ENCODE assay signal across 10 mouse cellular contexts in genomic region chr19:25334360-25334759, GRCm38 (mm10).
DNase-seq lines count a peak whose midpoint lies in the region; ATAC-seq lines count a peak whose summit lies in the region.
"Had no signal": no experiment of that assay in that cellular context is flagged by ENCODE, and none has a peak within 500 bp of the region (broad histone marks: within the 10 kb centered on the region; RNA-seq: fewer than 3 reads in every experiment).

No protein-coding gene starts in this region.

- no peak overlapping the region for H3K27ac ChIP-seq in hindbrain, embryonic 10.5 days
- H3K27ac ChIP-seq in hindbrain, embryonic 13.5 days = no peak overlapping the region
- H3K27ac ChIP-seq: embryonic facial prominence, embryonic 13.5 days; liver, embryonic 13.5 days had no signal

- H3K4me1 ChIP-seq in hindbrain, embryonic 10.5 days (replicated peaks) = no peaks in the 10 kb centered on the region
- H3K4me1 ChIP-seq in hindbrain, embryonic 13.5 days (replicated peaks) = no peaks in the 10 kb centered on the region

- no peak overlapping the region for H3K4me2 ChIP-seq in hindbrain, embryonic 13.5 days
- H3K4me2 ChIP-seq: embryonic facial prominence, embryonic 13.5 days; liver, embryonic 13.5 days had no signal

- no peak overlapping the region for H3K4me3 ChIP-seq in hindbrain, embryonic 10.5 days
- H3K4me3 ChIP-seq in hindbrain, embryonic 13.5 days = no peak overlapping the region
- H3K4me3 ChIP-seq: embryonic facial prominence, embryonic 13.5 days; liver, embryonic 13.5 days had no signal

- H3K9ac ChIP-seq in hindbrain, embryonic 13.5 days = no peak overlapping the region
- H3K9ac ChIP-seq: embryonic facial prominence, embryonic 13.5 days; liver, embryonic 13.5 days had no signal

- 64% methylated on average over 3 of the region's 3 CpGs for WGBS in hindbrain, embryonic 10.5 days
- 68% methylated on average over 3 of the region's 3 CpGs for whole genome bisulfite sequencing in hindbrain, embryonic 13.5 days

- no peaks in the 10 kb centered on the region for H3K36me3 ChIP-seq in hindbrain, embryonic 10.5 days
- no peaks in the 10 kb centered on the region for H3K36me3 ChIP-seq in hindbrain, embryonic 13.5 days
- H3K36me3 ChIP-seq: embryonic facial prominence, embryonic 13.5 days; liver, embryonic 13.5 days had no signal

- H3K27me3 ChIP-seq in hindbrain, embryonic 10.5 days (ENCODE audit: insufficient read depth, poor library complexity, severe bottlenecking) = no peaks in the 10 kb centered on the region
- no peaks in the 10 kb centered on the region for H3K27me3 ChIP-seq in hindbrain, embryonic 13.5 days
- H3K27me3 ChIP-seq: embryonic facial prominence, embryonic 13.5 days; liver, embryonic 13.5 days had no signal

- no peak for ATAC-seq in hindbrain, embryonic 13.5 days (ENCODE audit: low FRiP score)
- peak; percentile 82 for ATAC-seq in megakaryocyte progenitor cell, adult 5-6 weeks (replicated peaks; ENCODE audit: poor library complexity)

- H3K9me3 ChIP-seq in hindbrain, embryonic 10.5 days = peaks cover 5% of the 10 kb centered on the region; the same call in 1 of the 2 replicates
- no peaks in the 10 kb centered on the region for H3K9me3 ChIP-seq in hindbrain, embryonic 13.5 days
- H3K9me3 ChIP-seq: embryonic facial prominence, embryonic 13.5 days; liver, embryonic 13.5 days had no signal

- DNase-seq in hindbrain, embryonic 10.5 days (ENCODE audit: low spot score) = peak; percentile 62
- DNase-seq in 416B (ENCODE audit: low read depth) = peak; percentile 65
- DNase-seq in NIH3T3 (ENCODE audit: low read depth) = peak; percentile 89
- DNase-seq in embryo, embryonic 10 days (ENCODE audit: low spot score) = peak; percentile 74
- peak; percentile 54 for DNase-seq in induced T-regulatory cell, adult 2 months (ENCODE audit: low read depth)
- DNase-seq in thymus, postnatal 0 days (ENCODE audit: low spot score) = peak; percentile 54
- DNase-seq: liver, embryonic 13.5 days had no signal
